Mouse (Mus musculus) megakaryocyte, embryonic 14.5 days (primary cell): ENCODE data around the gene Sfswap.

Experiments used
- FLI1 ChIP-seq: IDR thresholded peaks from 2 replicates; pipeline ENCODE4 v1.6.1; 2012; ENCODE audit warnings: low read length, inconsistent platforms, mixed read lengths
- GATA1 ChIP-seq: IDR thresholded peaks from 3 replicates; pipeline ENCODE4 v1.6.1; 2012; ENCODE audit warnings: mixed read lengths, low read length, inconsistent platforms, borderline replicate concordance

- TF ChIP-seq GATA1 (no peak), FLI1 (no peak)
Measured at GRCm38 (mm10) chr5:129458541-129458940, 42.5 kb upstream of the Sfswap start.
